Mouse (Mus musculus) forebrain, embryonic 15.5 days (tissue): ENCODE measurements at regions not wholly inside any gene's neighbourhood (a gene's known extent, or its start where the extent isn't known, plus 50 kb on each side); places are given as distances from the start of the nearest gene placed in this dataset.

Experiments used
- ATAC-seq: fragments of 200-750 bp; cut with Nextera tagmentation; replicated peaks from 2 replicates; pipeline ENCODE4 v1.8.0; 2017; ENCODE audit warnings: mild to moderate bottlenecking, moderate TSS enrichment, moderate library complexity
- H3K27ac ChIP-seq: fragments of 300-500 bp; sonication (generic); replicated peaks from 2 replicates; pipeline ENCODE4 v1.5.1; 2015; ENCODE audit warnings: mild to moderate bottlenecking, inconsistent platforms
- H3K27me3 ChIP-seq: fragments of 300-500 bp; sonication (generic); 2 replicates; pipeline ENCODE4 v1.6.1; 2015; ENCODE audit warnings: inconsistent platforms
- H3K36me3 ChIP-seq: fragments of 300-500 bp; sonication (generic); 2 replicates; pipeline ENCODE4 v1.6.1; 2015; ENCODE audit warnings: mild to moderate bottlenecking, inconsistent platforms
- H3K4me1 ChIP-seq: fragments of 300-500 bp; sonication (generic); 2 replicates; pipeline ENCODE4 v1.6.1; 2015; ENCODE audit warnings: inconsistent platforms
- H3K4me2 ChIP-seq: fragments of 300-500 bp; sonication (generic); replicated peaks from 2 replicates; pipeline ENCODE4 v1.6.1; 2015; ENCODE audit warnings: mild to moderate bottlenecking, inconsistent platforms
- H3K4me3 ChIP-seq: fragments of 300-500 bp; sonication (generic); 2 replicates; pipeline ENCODE4 v1.5.1; 2015; ENCODE audit warnings: mild to moderate bottlenecking, inconsistent platforms
- H3K9ac ChIP-seq: fragments of 300-500 bp; sonication (generic); replicated peaks from 2 replicates; pipeline ENCODE4 v1.6.1; 2015; ENCODE audit warnings: mild to moderate bottlenecking, inconsistent platforms
- H3K9me3 ChIP-seq: fragments of 300-500 bp; sonication (generic); 2 replicates; pipeline ENCODE4 v1.6.1; 2016; ENCODE audit warnings: inconsistent platforms
- WGBS: fragments of 180-500 bp; shearing (Covaris S2); methylation state at CpG from one replicate; pipeline ENCODE4 v1.1.7; 2015; ENCODE audit warnings: mixed read lengths; 5-methylcytosine and 5-hydroxymethylcytosine counted together

DNA sequence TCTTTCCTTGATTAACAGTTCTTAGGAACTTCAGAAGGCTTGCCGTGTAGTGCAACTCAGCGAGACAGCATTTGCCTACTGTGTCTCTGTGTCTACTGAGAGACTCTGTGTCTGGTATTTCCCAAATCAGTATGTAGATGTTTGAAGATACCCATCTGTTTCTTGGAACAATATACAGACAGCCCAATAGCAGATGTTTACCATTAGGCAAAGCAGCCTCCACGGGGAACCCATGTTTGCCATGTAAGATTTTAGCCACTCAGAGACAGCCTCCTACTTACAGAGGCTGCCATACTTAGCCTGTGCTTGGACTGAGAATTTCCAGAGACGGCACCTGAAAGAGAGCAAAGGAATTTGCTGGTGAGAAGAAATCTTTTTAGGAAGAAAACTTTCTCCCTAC, 100.9 kb upstream of the Hes1 start:
- no peak overlapping the region for H3K4me2 ChIP-seq
- H3K27ac ChIP-seq: no peak overlapping the region
- WGBS: 85% methylated on average over 4 of the region's 4 CpGs
- ATAC-seq: no peak
- no peak overlapping the region for H3K4me3 ChIP-seq
- no peaks in the 10 kb centered on the region for H3K27me3 ChIP-seq
- no peak overlapping the region for H3K9ac ChIP-seq
- H3K36me3 ChIP-seq: no peaks in the 10 kb centered on the region
- no peaks in the 10 kb centered on the region for H3K4me1 ChIP-seq
- H3K9me3 ChIP-seq: no peaks in the 10 kb centered on the region

DNA sequence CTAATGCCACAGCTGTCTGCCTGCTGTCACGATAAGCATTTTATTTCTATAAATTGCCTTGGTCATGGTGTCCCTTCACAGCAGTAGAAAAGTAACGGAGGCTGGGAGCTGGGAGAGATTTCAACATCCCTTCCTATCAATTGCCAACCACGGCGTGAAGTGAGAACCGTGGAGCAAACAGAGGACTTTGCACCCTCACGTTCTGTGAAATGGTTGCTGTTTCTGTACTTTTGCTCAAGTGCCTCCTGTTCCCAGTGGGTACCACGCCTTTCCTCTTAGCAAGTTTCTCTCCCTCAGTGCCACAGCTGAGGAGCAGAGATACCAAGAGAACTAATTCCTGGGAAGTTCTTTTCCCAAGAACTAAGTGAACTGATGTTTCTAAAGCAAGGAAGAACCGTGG, 99.6 kb upstream of the Hes1 start:
- no peak overlapping the region for H3K4me3 ChIP-seq
- H3K27me3 ChIP-seq: no peaks in the 10 kb centered on the region
- H3K4me1 ChIP-seq: no peaks in the 10 kb centered on the region
- no peak for ATAC-seq
- H3K4me2 ChIP-seq: no peak overlapping the region
- no peaks in the 10 kb centered on the region for H3K36me3 ChIP-seq
- H3K9ac ChIP-seq: no peak overlapping the region
- H3K27ac ChIP-seq: no peak overlapping the region
- 94% methylated on average over 8 of the region's 8 CpGs for WGBS
- no peaks in the 10 kb centered on the region for H3K9me3 ChIP-seq

DNA sequence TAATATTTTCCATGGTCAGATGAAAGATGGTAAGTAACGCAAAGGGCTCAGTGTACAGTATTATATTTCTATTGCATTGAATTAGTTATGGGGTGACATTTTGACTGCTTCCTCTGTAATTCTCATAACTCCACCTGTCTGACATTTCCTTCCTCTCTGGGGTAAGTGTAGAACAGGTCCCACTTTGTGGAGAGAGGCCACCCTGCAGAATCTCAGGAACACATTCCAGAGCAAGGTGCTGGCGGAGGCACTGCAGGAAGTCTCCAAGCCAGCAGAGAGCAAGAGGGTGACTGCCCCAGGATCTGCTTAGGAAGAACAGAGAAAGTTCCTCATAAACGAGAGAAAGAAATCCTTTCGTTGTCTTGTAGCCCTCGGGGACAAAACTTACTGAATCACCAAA, 95.4 kb upstream of the Hes1 start:
- no peak for ATAC-seq
- no peaks in the 10 kb centered on the region for H3K9me3 ChIP-seq
- no peaks in the 10 kb centered on the region for H3K4me1 ChIP-seq
- H3K27ac ChIP-seq: no peak overlapping the region
- H3K36me3 ChIP-seq: no peaks in the 10 kb centered on the region
- H3K4me3 ChIP-seq: no peak overlapping the region
- no peak overlapping the region for H3K4me2 ChIP-seq
- no peak overlapping the region for H3K9ac ChIP-seq
- no peaks in the 10 kb centered on the region for H3K27me3 ChIP-seq
- WGBS: 82% methylated on average over 5 of the region's 5 CpGs

DNA sequence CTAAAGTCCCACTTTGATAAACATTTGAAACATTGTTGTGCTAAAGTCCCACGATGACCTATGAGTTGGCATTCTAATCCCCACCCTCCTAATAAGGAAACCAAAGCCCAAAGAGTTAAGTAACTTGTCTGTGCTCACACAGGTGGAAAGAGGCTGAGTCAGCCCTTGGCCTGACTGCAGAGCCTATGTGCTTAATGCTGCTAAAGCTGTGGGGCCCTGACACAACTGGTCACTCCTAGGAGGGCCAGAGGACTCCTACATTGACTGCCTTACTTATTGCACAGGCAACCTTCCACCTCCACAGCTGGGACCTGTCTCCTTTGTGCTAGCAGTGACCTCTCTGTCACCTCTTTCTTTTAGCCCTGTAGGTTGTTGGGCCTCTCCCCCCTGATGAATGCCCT, 91.4 kb upstream of the Hes1 start:
- Histone ChIP-seq H3K9me3 (no peaks in the 10 kb centered on the region), H3K36me3 (no peaks in the 10 kb centered on the region), H3K9ac (no peak overlapping the region), H3K27me3 (no peaks in the 10 kb centered on the region), H3K4me3 (no peak overlapping the region), H3K27ac (no peak overlapping the region), H3K4me1 (no peaks in the 10 kb centered on the region), H3K4me2 (no peak overlapping the region)
- ATAC-seq: no peak
- 5% methylated on average over 1 of the region's 1 CpGs for WGBS

DNA sequence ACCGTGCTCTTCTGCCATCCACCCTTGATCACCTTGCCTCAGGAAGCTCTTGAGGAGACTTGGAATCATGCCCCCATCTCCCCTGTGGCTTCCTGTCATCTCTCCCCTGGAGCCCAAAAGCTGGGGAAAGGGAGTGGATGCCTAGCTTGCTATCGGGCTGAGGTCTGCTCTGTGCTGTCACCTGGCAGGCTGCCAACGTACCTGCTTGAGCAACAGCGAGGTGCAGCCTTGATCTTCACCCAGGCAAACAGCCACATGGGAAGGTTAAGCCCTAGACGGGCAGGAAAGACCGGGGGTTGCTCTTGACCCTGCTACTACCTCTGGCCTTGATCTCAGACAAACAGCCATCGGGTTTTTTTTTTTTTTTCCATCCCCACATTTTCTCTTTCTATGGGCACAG, 90.9 kb upstream of the Hes1 start:
- H3K9ac ChIP-seq: no peak overlapping the region
- H3K4me1 ChIP-seq: no peaks in the 10 kb centered on the region
- H3K4me3 ChIP-seq: no peak overlapping the region
- no peak overlapping the region for H3K4me2 ChIP-seq
- H3K36me3 ChIP-seq: no peaks in the 10 kb centered on the region
- H3K27ac ChIP-seq: no peak overlapping the region
- H3K9me3 ChIP-seq: no peaks in the 10 kb centered on the region
- WGBS: 58% methylated on average over 7 of the region's 7 CpGs
- ATAC-seq: no peak
- H3K27me3 ChIP-seq: no peaks in the 10 kb centered on the region

DNA sequence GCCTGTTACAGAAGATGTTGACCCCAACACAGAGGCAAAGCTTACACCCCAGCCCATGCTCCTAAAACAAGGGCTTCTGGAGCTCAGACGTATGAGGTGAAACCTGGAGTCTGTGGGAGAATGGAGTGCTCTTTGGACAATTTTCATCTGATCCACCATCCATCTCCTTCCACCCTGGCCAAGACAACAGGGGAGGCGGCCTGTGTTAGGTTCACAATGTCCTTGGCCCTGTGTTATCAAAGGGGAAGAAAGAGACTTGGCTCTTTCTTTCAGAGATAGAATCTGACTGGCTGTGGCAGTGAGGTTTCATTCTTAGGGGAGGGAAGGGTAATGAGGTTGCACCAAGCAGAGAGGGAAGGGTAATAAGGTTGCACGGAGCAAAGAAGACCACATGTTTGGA, 88.4 kb upstream of the Hes1 start:
- no peak overlapping the region for H3K4me2 ChIP-seq
- no peak for ATAC-seq
- H3K9me3 ChIP-seq: no peaks in the 10 kb centered on the region
- H3K9ac ChIP-seq: no peak overlapping the region
- no peaks in the 10 kb centered on the region for H3K4me1 ChIP-seq
- no peak overlapping the region for H3K27ac ChIP-seq
- H3K4me3 ChIP-seq: no peak overlapping the region
- WGBS: 80% methylated on average over 3 of the region's 3 CpGs
- no peaks in the 10 kb centered on the region for H3K27me3 ChIP-seq
- H3K36me3 ChIP-seq: no peaks in the 10 kb centered on the region

DNA sequence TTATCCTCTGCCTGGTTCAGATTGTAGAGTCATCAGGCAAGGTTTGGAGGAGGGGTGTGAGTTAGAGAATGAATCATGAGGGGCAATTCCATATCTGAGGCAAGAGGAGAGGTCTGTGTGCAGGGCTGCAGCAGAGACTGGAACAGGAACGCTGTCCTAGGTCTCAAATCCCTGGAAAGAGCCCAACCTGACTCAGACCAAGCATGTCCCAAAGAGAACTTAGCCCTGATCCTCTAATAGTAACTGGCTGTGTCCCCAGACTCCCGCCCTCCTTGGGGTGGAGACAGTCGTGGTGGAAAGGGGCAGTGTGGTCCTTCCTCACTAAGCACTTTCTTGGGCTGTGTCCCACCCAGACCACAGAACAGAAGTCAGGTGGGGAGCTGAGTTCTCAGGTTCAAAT, 87.2 kb upstream of the Hes1 start:
- 75% methylated on average over 3 of the region's 3 CpGs for WGBS
- no peak overlapping the region for H3K4me2 ChIP-seq
- H3K27ac ChIP-seq: no peak overlapping the region
- H3K4me1 ChIP-seq: no peaks in the 10 kb centered on the region
- no peaks in the 10 kb centered on the region for H3K9me3 ChIP-seq
- no peaks in the 10 kb centered on the region for H3K36me3 ChIP-seq
- no peak overlapping the region for H3K9ac ChIP-seq
- ATAC-seq: no peak
- no peaks in the 10 kb centered on the region for H3K27me3 ChIP-seq
- H3K4me3 ChIP-seq: no peak overlapping the region

DNA sequence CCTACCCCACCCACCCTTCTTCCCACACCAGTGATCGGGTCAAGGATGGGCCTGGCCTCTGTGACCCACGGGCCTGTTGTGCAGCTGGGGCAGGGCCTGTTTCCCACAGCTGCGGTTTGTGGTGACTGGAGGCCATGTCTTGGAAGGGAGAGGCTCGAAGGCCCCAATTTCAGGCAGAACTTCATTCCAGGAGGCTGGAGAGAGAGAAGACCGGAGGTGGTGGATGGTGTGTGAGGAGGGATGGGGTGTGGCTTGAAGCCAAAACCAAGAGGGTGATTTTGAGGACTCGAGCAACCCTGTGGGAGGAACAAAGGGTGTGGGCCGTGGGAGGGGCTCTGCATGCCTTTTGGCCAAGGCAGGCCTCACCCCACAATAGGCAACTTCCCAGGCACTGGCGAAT, 86.5 kb upstream of the Hes1 start:
- no peaks in the 10 kb centered on the region for H3K9me3 ChIP-seq
- H3K4me3 ChIP-seq: no peak overlapping the region
- no peaks in the 10 kb centered on the region for H3K36me3 ChIP-seq
- no peaks in the 10 kb centered on the region for H3K4me1 ChIP-seq
- 68% methylated on average over 8 of the region's 8 CpGs for WGBS
- no peaks in the 10 kb centered on the region for H3K27me3 ChIP-seq
- H3K27ac ChIP-seq: no peak overlapping the region
- no peak for ATAC-seq
- no peak overlapping the region for H3K4me2 ChIP-seq
- H3K9ac ChIP-seq: no peak overlapping the region

DNA sequence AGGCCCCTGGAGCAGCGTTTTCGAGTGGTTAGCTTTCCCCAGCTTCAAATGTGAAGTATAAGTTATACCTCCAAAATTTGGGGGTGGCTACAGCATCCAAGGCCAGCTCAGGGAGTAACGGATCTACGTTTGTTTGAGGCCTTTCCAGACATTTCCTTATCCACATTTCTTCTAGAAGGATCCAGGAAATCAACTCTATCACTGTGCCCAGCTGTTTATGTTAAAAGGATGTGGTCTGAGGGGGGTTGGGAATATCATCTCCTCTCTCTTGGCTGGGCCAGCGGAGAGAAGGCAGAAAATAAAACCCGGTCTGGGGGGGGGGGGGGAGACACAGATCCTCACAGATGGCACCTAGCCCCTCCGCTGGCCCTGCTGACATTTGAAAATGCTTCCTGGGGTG, 85.1 kb upstream of the Hes1 start:
- no peak for ATAC-seq
- Histone ChIP-seq H3K4me2 (no peak overlapping the region), H3K9me3 (no peaks in the 10 kb centered on the region), H3K27me3 (no peaks in the 10 kb centered on the region), H3K4me1 (no peaks in the 10 kb centered on the region), H3K36me3 (no peaks in the 10 kb centered on the region), H3K27ac (no peak overlapping the region), H3K4me3 (no peak overlapping the region), H3K9ac (no peak overlapping the region)
- 83% methylated on average over 7 of the region's 7 CpGs for WGBS

DNA sequence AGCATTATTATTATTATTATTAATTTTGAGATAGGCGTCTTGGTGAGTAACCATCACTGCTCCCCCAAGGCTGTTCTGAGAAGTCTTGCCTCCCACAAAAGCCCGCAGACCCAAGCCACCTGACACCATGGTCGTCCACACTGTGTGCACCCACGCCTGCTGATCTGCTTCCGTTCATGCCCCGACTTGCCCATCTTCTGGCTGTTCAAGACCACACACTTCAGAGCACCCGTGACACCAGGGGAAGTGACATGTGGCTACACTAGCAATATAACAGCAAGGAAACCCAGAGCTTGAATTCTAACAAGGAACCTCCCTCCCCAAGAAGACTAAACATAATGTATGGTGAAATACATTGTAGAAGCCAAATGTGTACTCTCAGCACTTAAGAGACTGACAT, 82.6 kb upstream of the Hes1 start:
- no peaks in the 10 kb centered on the region for H3K27me3 ChIP-seq

DNA sequence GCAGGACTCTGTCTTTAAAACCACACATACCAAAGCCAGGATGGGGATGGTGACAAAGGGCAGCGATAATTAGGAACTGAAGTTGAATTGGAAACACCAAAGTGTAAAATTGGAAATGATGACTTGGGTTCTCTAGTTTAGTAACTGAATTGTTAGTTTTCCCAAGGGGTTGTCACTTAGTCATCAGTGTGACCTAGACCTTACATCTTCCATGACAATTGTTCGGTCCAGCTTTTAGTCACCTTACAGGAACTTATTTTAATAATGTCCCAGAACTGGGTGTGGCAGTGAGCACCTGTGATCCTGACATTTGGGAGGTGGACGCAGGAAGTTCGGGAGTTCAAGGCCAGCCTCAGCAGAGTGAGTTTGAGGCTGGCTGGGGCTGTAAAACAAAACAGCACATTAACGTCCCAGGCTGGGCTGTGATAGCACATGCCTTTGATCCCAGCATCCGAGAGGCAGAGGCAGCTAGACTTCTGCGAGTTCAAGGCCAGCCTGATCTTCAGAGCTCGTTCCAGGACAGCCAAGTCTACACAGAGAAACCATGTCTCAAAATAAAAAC, 81.9 kb upstream of the Hes1 start:
- ATAC-seq: no peak
- Histone ChIP-seq H3K27me3 (no peaks in the 10 kb centered on the region), H3K4me3 (no peak overlapping the region), H3K9me3 (no peaks in the 10 kb centered on the region), H3K4me2 (no peak overlapping the region), H3K27ac (no peak overlapping the region), H3K4me1 (no peaks in the 10 kb centered on the region), H3K36me3 (no peaks in the 10 kb centered on the region), H3K9ac (no peak overlapping the region)
- WGBS: 91% methylated on average over 8 of the region's 8 CpGs

More for the DNA sequence above, 82.6 kb upstream of the Hes1 start:
- Histone ChIP-seq H3K4me2 (no peak overlapping the region), H3K36me3 (no peaks in the 10 kb centered on the region), H3K9me3 (no peaks in the 10 kb centered on the region), H3K27ac (no peak overlapping the region), H3K4me3 (no peak overlapping the region), H3K4me1 (no peaks in the 10 kb centered on the region), H3K9ac (no peak overlapping the region)
- no peak for ATAC-seq
- 93% methylated on average over 7 of the region's 7 CpGs for WGBS

DNA sequence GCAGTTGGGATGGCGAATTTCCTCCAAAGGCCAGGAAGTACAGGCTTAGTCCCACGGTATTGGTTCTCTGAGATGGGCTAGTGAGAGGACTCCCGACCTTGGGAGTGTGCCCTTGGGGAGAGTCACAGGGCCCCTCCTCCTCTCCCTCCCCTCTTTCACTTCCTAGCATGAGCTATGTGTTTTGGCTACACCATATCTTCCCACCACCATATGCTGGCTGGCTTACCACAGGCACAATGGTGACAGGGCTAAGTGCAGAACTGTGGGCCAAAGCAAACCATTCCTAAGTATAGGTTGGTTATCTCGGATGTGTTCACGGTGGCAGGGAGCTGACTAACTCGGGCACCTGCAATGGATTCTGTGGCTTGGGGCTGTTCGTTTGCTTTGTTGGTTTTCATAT, 81.0 kb upstream of the Hes1 start:
- Histone ChIP-seq H3K4me1 (no peaks in the 10 kb centered on the region), H3K9me3 (no peaks in the 10 kb centered on the region)
- WGBS: 76% methylated on average over 7 of the region's 7 CpGs

DNA sequence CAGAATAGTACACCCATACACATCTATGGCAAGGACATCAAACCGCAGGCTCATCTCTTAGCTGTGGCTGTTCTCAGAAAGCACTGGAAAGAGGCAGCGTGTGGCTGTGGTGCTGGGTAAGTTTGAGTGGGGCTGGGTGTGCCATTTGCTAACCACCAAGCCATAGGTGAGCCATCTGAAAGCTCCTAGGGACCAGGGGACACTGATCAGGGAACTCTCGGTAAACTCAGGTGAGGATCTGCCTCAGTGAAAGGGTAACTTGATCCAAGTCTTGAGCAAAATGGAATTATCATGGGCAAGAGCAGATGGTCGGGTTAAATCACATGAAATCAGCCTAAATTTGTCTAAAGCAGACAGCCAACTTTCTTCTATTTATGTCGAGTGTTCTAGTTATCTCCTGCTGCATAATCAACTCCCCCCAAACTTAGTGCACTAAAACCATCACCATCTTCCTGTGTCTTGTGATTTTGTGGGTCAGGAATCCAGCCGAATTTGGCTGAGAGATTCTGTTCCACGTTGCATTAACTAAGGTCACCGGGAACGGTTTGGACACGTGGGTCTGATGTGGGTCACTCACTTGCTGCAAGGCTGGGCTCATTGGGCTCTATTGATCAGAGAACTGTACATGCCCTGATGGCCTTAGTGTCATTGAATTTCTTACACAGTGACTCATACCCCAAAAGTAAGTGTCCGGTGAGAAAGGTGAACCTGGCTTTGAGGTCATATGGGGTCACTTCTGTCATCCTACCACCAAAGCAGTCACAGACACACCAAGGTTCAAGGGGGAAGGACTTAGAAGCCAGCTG, 78.9 kb upstream of the Hes1 start:
- Histone ChIP-seq H3K27me3 (no peaks in the 10 kb centered on the region), H3K36me3 (no peaks in the 10 kb centered on the region), H3K4me1 (no peaks in the 10 kb centered on the region), H3K4me3 (no peak overlapping the region), H3K9ac (no peak overlapping the region), H3K27ac (no peak overlapping the region), H3K4me2 (no peak overlapping the region), H3K9me3 (no peaks in the 10 kb centered on the region)
- WGBS: 87% methylated on average over 11 of the region's 11 CpGs
- no peak for ATAC-seq

More for the DNA sequence above, 81.0 kb upstream of the Hes1 start:
- no peak for ATAC-seq
- Histone ChIP-seq H3K9ac (no peak overlapping the region), H3K27me3 (no peaks in the 10 kb centered on the region), H3K4me2 (no peak overlapping the region), H3K36me3 (no peaks in the 10 kb centered on the region), H3K27ac (no peak overlapping the region), H3K4me3 (no peak overlapping the region)
